Mouse (Mus musculus) hindbrain, embryonic 16.5 days (tissue): ENCODE measurements around the gene Osbpl7. TPM values are rescaled to one million over a fixed set of nuclear protein-coding genes. Genes with fewer than 3 reads are reported as not detected.
A peak's percentile ranks its signal among the peaks of the same experiment; 100 is the strongest.

Source experiments
- ATAC-seq: fragments of 200-750 bp; cut with Nextera tagmentation; 2 replicates; pipeline ENCODE4 v1.8.0; 2017; ENCODE audit warnings: moderate TSS enrichment, moderate library complexity
- H3K27ac ChIP-seq: fragments of 300-500 bp; sonication (generic); 2 replicates; pipeline ENCODE4 v1.5.1; 2014; ENCODE audit warnings: low read depth, mild to moderate bottlenecking, control low read depth, low read length, moderate library complexity
- H3K27me3 ChIP-seq: fragments of 300-500 bp; sonication (generic); replicated peaks from 2 replicates; pipeline ENCODE4 v1.6.1; 2014; ENCODE audit warnings: low read length; ENCODE audit not compliant: control insufficient read depth, insufficient read depth
- H3K36me3 ChIP-seq: fragments of 300-500 bp; sonication (generic); 2 replicates; pipeline ENCODE4 v1.6.1; 2014; ENCODE audit warnings: mild to moderate bottlenecking, low read length, moderate library complexity, mixed read lengths; ENCODE audit not compliant: control insufficient read depth, insufficient read depth
- H3K4me1 ChIP-seq: fragments of 300-500 bp; sonication (generic); 2 replicates; pipeline ENCODE4 v1.6.1; 2014; ENCODE audit warnings: low read depth, low read length; ENCODE audit not compliant: control insufficient read depth, insufficient read depth
- H3K4me2 ChIP-seq: fragments of 300-500 bp; sonication (generic); 2 replicates; pipeline ENCODE4 v1.6.1; 2014; ENCODE audit warnings: mild to moderate bottlenecking, low read length, control low read depth, moderate library complexity
- H3K4me3 ChIP-seq: fragments of 300-500 bp; sonication (generic); 2 replicates; pipeline ENCODE4 v1.5.1; 2014; ENCODE audit warnings: mild to moderate bottlenecking, low read length, control low read depth, moderate library complexity
- H3K9ac ChIP-seq: fragments of 300-500 bp; sonication (generic); 2 replicates; pipeline ENCODE4 v1.6.1; 2014; ENCODE audit warnings: low read depth, mild to moderate bottlenecking, control low read depth, low read length, moderate library complexity
- H3K9me3 ChIP-seq: fragments of 300-500 bp; sonication (generic); 2 replicates; pipeline ENCODE4 v1.6.1; 2014; ENCODE audit warnings: mild to moderate bottlenecking, low read length, moderate library complexity; ENCODE audit not compliant: control insufficient read depth
- WGBS: fragments of 180-500 bp; shearing (Covaris S2); extraction: QIAGEN DNeasy Blood & Tissue Kit; methylation state at CpG from one replicate; pipeline ENCODE4 v1.1.7; 2014; 5-methylcytosine and 5-hydroxymethylcytosine counted together
- polyA plus RNA-seq: library from polyadenylated mRNA; unstranded; fragments of >200 nt; fragmentation: Nextera tagmentation; extraction: Ambion mirVana; gene quantifications from 2 replicates; pipeline ENCODE4 v1.2.1, GENCODE M21; 2015

Gene Osbpl7
- polyA plus RNA-seq, 1 experiment from 2014 or later: 12.5 TPM

DNA sequence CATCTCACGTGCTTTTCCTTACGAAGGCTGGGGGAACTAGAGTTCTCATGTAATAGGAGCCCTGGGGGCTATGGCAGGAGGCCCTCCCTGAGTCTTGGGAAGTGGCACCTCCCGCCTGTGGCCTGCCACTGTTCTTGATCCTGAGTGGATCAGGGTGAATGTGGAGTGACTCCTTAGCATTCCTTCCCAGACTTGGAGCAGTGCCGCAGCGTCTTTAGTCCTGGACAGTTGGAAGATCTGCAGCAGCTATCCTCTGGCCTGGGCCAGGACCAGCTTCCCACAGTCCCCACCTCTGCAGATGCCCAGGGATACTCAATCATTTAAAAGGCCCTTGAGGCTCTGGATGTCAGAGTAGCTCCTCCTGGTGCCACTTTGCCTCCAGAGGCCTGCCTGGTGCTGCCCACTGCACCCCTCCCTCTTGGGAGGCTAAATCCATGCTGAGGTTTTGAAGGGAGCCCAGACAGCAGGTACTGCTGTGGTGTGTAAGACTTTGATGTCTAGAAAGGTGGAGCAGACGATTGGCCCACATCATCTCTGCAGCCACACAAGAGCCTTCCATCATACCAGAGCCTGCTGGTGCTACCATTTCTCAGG lies 839 bp upstream of the Osbpl7 start:
- Histone ChIP-seq H3K9ac (no peak overlapping the region), H3K27me3 (no peaks in the 10 kb centered on the region), H3K27ac (no peak overlapping the region), H3K4me3 (no peak overlapping the region), H3K4me2 (no peak overlapping the region), H3K36me3 (peaks cover 7% of the 10 kb centered on the region), H3K4me1 (peaks cover 20% of the 10 kb centered on the region), H3K9me3 (no peaks in the 10 kb centered on the region)
- ATAC-seq: no peak
- 87% methylated on average over 6 of the region's 6 CpGs for WGBS

DNA sequence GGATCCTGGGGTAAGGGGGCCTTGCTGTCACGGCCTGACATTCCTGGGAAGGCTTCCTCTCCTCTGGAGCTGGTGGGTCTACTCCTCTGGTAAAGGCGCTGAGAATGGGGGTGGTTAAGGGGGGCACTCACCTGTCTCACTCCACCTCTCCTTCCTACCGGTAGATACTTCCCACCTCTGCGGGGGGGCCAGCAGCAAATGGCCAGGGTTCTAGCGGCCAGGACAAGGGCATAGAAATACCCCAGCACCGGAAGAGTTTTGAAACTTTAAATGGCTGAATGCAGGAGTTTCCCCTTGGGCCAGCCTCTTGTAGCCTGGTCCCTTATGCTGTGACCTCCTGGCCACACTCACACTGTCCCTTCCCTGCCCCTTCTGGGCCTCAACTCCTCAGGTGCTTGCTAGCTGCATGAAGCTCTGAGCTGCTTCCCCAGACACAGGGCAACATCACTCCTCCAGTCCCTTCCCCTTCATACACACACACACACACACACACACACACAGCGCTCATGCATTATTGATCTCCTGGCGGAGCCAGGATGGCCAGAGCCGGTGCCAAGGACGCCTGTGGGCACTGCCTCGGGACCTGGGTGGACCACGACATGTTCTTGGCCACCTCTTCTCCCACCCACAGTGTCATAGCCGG lies 637 bp downstream of the Osbpl7 start:
- 20% methylated on average over 13 of the region's 13 CpGs for WGBS
- ATAC-seq: peak; percentile 43
- peaks cover 18% of the 10 kb centered on the region for H3K36me3 ChIP-seq
- H3K27ac ChIP-seq: peak overlapping the region; percentile 78
- peak overlapping the region; percentile 71 for H3K4me3 ChIP-seq
- H3K9ac ChIP-seq: peak overlapping the region; percentile 88
- H3K9me3 ChIP-seq: no peaks in the 10 kb centered on the region
- peaks cover 20% of the 10 kb centered on the region for H3K4me1 ChIP-seq
- no peaks in the 10 kb centered on the region for H3K27me3 ChIP-seq
- peak overlapping the region; percentile 82 for H3K4me2 ChIP-seq

DNA sequence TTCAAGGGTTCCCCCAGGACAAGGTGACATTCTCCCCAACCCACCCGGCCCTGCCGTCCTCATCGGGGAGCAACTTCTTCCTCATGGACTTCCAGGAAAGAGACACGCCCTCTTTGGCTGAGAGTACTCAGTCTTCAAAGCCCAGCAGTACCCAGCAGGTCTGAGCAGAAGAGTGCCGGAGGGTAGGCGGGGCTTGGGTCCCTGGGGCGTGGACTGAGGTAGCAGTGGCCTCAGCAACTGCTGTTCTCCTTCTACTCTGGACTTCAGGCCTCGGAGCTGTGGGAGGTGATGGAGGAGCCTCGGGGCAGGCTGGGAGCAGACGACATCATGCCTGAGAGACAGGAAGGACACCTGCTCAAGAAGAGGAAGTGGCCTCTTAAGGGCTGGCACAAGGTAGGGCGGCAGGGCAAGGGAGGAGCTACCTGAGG lies 1.8 kb downstream of the Osbpl7 start:
- H3K4me2 ChIP-seq: no peak overlapping the region; the same call in 1 of the 2 replicates
- 31% methylated on average over 11 of the region's 11 CpGs for WGBS
- no peaks in the 10 kb centered on the region for H3K27me3 ChIP-seq
- H3K36me3 ChIP-seq: peaks cover 22% of the 10 kb centered on the region
- H3K27ac ChIP-seq: no peak overlapping the region
- no peak for ATAC-seq
- no peak overlapping the region for H3K4me3 ChIP-seq
- H3K9me3 ChIP-seq: no peaks in the 10 kb centered on the region
- H3K9ac ChIP-seq: no peak overlapping the region; the same call in 1 of the 2 replicates
- H3K4me1 ChIP-seq: peaks cover 20% of the 10 kb centered on the region

DNA sequence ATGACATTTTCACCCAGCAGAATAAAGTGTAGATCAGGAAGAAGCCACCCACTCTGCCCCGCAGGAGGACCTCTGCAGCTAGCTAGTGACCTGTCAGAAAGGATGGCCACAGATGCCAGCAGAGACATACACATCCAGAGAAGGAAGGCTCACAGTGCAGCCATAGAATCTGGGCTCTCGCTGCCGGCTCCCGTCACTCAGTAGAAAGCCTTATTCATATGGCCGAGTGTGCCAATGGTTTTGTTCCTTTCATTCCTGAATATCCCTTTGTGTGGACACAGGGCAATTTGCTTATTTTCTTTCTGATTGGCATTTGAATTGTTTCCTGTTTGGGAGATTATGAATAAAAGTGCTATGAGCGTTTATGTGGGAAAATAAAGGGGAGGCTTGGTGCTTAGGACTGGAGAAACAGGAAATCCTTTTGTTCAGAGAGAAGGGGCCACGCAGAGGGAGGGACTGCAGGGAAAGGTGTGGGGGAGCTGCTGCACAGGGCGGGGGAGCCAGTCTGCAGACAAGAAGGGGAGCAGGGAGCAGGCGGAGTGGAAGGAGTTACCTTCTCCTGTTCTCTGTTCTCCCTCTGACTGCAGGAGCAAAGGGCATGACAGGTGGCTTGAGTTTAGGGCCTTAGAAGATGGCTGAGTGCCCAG lies 13.0 kb downstream of the Osbpl7 start:
- Histone ChIP-seq H3K9me3 (no peaks in the 10 kb centered on the region), H3K9ac (no peak overlapping the region; the same call in 1 of the 2 replicates), H3K4me1 (no peaks in the 10 kb centered on the region), H3K4me2 (no peak overlapping the region), H3K27ac (no peak overlapping the region; the same call in 1 of the 2 replicates), H3K36me3 (peaks cover 16% of the 10 kb centered on the region), H3K27me3 (no peaks in the 10 kb centered on the region), H3K4me3 (no peak overlapping the region)
- 37% methylated on average over 9 of the region's 9 CpGs for WGBS
- no peak for ATAC-seq

DNA sequence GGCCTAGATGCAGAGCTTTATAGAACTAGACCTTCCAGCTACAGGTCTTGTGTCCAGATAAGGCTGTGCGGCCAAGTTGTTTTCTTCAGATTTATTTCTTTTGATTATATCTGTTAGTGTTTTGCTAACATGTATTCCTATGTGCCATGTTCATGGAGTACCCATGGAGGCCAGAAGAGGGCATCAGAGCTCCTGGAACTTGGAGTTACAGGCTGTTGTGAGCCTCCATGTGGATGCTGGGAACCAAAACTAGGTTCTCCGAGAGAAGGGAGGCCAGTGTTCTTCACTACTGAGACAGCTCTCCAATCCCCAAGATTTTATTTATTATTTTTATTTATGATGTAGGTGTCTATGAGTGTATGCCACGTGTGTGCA lies 13.5 kb downstream of the Osbpl7 start:
- no peak overlapping the region for H3K4me3 ChIP-seq
- H3K27ac ChIP-seq: no peak overlapping the region
- no peaks in the 10 kb centered on the region for H3K4me1 ChIP-seq
- no peaks in the 10 kb centered on the region for H3K27me3 ChIP-seq
- WGBS: 89% methylated on average over 3 of the region's 3 CpGs
- H3K4me2 ChIP-seq: no peak overlapping the region
- no peaks in the 10 kb centered on the region for H3K9me3 ChIP-seq
- no peak overlapping the region for H3K9ac ChIP-seq
- no peak for ATAC-seq
- H3K36me3 ChIP-seq: peaks cover 14% of the 10 kb centered on the region

DNA sequence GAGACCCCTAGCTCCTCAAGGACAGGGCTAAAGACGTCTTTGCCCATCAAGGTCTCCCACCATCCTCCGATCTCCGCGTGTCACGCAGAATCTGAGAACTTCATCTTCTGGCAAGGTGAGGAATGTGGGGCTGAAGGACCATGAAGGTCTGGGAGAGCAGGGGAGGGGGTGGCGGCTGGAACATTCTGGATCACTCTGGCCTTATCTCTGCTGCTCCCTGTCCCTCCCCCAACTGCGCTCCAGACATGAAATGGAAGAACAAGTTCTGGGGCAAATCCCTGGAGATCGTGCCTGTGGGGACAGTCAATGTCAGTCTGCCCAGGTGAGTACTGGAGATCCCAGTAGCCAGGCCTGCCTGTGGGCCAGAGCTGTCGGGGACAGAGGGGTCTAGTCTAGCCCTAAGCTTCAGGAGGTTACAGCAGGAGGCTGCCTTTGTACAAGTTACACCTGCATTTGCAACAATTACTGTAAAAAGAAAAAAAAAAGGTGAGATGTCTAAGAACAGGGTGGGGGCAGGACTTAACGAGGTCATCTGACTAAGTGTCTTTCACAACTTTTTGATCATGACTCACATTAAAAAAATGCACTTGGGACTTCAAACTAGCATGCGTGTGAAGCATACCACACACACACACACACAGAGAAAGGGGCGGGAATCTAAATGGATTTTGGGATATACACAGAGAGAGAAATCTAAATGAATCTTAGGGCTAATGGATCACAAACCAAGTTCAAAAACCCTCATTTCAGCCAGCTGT lies 15.3 kb downstream of the Osbpl7 start:
- ATAC-seq: no peak
- Histone ChIP-seq H3K36me3 (peaks cover 9% of the 10 kb centered on the region), H3K4me2 (no peak overlapping the region), H3K27ac (no peak overlapping the region), H3K4me1 (no peaks in the 10 kb centered on the region), H3K9ac (no peak overlapping the region), H3K27me3 (no peaks in the 10 kb centered on the region), H3K9me3 (no peaks in the 10 kb centered on the region), H3K4me3 (no peak overlapping the region)
- WGBS: 88% methylated on average over 12 of the region's 12 CpGs

DNA sequence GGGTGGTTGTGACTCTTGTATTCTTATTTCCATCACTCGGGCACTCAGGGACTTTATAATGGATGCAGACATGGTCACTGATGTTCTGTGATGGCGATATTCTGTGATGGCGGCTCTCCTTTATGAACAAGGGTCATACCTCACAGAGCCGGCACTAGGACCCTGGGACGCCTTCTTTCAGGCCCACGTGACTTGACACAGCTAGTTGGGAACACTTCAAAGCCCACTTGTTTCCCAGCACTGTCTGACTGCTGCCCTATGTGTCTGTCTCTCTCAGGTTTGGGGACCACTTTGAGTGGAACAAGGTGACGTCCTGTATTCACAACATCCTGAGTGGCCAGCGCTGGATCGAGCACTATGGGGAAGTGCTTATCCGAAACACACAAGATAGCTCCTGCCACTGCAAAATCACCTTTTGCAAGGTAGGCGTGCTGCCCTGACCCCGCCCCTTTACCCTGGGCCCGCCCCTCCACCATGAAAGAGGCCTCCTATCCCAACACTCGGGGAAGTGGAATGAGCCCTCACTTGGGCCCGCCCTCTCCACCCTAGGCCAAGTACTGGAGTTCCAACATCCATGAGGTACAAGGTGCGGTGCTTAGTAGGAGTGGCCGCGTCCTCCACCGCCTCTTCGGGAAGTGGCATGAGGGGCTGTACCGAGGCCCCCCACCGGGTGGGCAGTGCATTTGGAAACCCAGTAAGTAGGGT lies 16.4 kb downstream of the Osbpl7 start:
- Histone ChIP-seq H3K4me3 (no peak overlapping the region), H3K4me1 (no peaks in the 10 kb centered on the region), H3K4me2 (no peak overlapping the region), H3K36me3 (peaks cover 2% of the 10 kb centered on the region; the same call in 1 of the 2 replicates), H3K9ac (no peak overlapping the region), H3K27ac (no peak overlapping the region), H3K9me3 (no peaks in the 10 kb centered on the region), H3K27me3 (no peaks in the 10 kb centered on the region)
- ATAC-seq: no peak
- WGBS: 46% methylated on average over 21 of the region's 22 CpGs

DNA sequence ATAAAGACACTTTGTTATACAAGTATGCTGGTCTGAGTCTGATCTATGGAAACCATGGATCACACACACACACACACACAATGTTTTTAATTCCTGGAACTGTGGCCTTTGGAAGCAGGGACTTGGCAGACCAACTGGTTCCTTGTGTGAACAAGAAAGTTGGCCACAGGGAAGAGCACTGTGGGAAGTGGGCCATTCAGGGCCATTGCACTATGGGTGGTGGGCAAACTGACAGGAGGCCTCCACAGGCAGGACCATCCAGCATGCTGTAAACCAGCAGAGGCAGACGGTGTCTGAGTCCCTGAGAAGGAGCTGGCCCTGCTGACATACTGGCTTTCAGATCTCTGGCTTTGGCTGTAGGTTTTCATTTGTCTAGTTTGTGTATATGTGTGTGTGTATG lies 18.9 kb downstream of the Osbpl7 start:
- Histone ChIP-seq H3K36me3 (peaks cover 2% of the 10 kb centered on the region; the same call in 1 of the 2 replicates), H3K4me2 (no peak overlapping the region), H3K4me1 (no peaks in the 10 kb centered on the region), H3K4me3 (no peak overlapping the region), H3K27me3 (no peaks in the 10 kb centered on the region), H3K9me3 (no peaks in the 10 kb centered on the region), H3K27ac (no peak overlapping the region), H3K9ac (no peak overlapping the region)
- 53% methylated on average over 1 of the region's 1 CpGs for WGBS
- ATAC-seq: peak; percentile 55; the same call in 1 of the 2 replicates
